Mouse (Mus musculus) CH12.LX (cell line): ENCODE data around the gene Comt. TPM values are rescaled to one million over a fixed set of nuclear protein-coding genes. Genes with fewer than 3 reads are reported as not detected.

Source experiments
- DNase-seq: peaks from one replicate; pipeline ENCODE4 v3.0.0-alpha.2; 2013; ENCODE audit errors: extremely low read depth
- H3K27ac ChIP-seq: 2 replicates; pipeline ENCODE4 v1.5.1; 2012; ENCODE audit warnings: low read depth, mild to moderate bottlenecking, control low read depth, moderate library complexity; ENCODE audit not compliant: insufficient read depth
- H3K27me3 ChIP-seq: replicated peaks from 2 replicates; pipeline ENCODE3; 2012; ENCODE audit warnings: inconsistent platforms
- H3K36me3 ChIP-seq, 2 experiments: replicated peaks in 1 of 2; 2 replicates each; pipeline versions ENCODE3 to v1.6.1; 2012; ENCODE audit warnings: inconsistent platforms in 1 of 2, low read length in 1 of 2, mild to moderate bottlenecking in 1 of 2, mixed read lengths in 1 of 2, moderate library complexity in 1 of 2; ENCODE audit not compliant: control insufficient read depth in 1 of 2, insufficient read depth in 1 of 2
- H3K4me1 ChIP-seq, 2 experiments: 2 replicates each; pipeline ENCODE4 v1.6.1; 2012; ENCODE audit warnings: inconsistent platforms in 1 of 2, moderate library complexity in 1 of 2; ENCODE audit not compliant: insufficient read depth in 2 of 2, control insufficient read depth in 1 of 2
- H3K4me2 ChIP-seq: 2 replicates; pipeline ENCODE4 v1.6.1; 2012; ENCODE audit warnings: low read depth, mild to moderate bottlenecking, control low read depth; ENCODE audit not compliant: poor library complexity, insufficient read depth, severe bottlenecking
- H3K4me3 ChIP-seq, 3 experiments: fragments of 150-350 bp in 1 of 3; sonication (generic) in 1 of 3; replicated peaks in 1 of 3; 2 replicates each; pipeline versions ENCODE3 to v1.5.1; 2011 to 2012; ENCODE audit warnings: low read depth in 2 of 3, low read length in 2 of 3, mild to moderate bottlenecking in 2 of 3, moderate library complexity in 2 of 3, control low read depth in 1 of 3, improper control_type of control experiment in 1 of 3, inconsistent platforms in 1 of 3, mixed read lengths in 1 of 3; ENCODE audit not compliant: poor library complexity in 1 of 3
- H3K79me2 ChIP-seq: replicated peaks from 2 replicates; pipeline ENCODE4 v1.6.1; 2012; ENCODE audit warnings: mild to moderate bottlenecking, moderate library complexity; ENCODE audit not compliant: control insufficient read depth, poor library complexity, insufficient read depth, severe bottlenecking; ENCODE audit errors: extremely low read depth
- H3K9ac ChIP-seq: 2 replicates; pipeline ENCODE4 v1.6.1; 2012; ENCODE audit warnings: low read depth, mild to moderate bottlenecking, control low read depth, moderate library complexity; ENCODE audit not compliant: insufficient read depth
- H3K9me3 ChIP-seq: replicated peaks from 2 replicates; pipeline ENCODE3; 2012; ENCODE audit warnings: low read length, inconsistent platforms, mixed read lengths
- JUN ChIP-seq: IDR thresholded peaks from 2 replicates; pipeline ENCODE4 v1.6.1; 2011; ENCODE audit warnings: low read depth, mild to moderate bottlenecking, low read length, improper control_type of control experiment, moderate library complexity; ENCODE audit not compliant: insufficient read depth
- JUND ChIP-seq: conservative IDR thresholded peaks from 2 replicates; pipeline ENCODE4 v1.6.1; 2011; ENCODE audit warnings: low read depth, low read length, improper control_type of control experiment
- KAT2A ChIP-seq: IDR thresholded peaks from 2 replicates; pipeline ENCODE4 v1.6.1; 2012; ENCODE audit warnings: low read length, improper control_type of control experiment, inconsistent platforms; ENCODE audit not compliant: insufficient replicate concordance
- MAX ChIP-seq: IDR thresholded peaks from 2 replicates; pipeline ENCODE4 v1.6.1; 2011; ENCODE audit warnings: low read length, improper control_type of control experiment
- POLR2AphosphoS2 ChIP-seq: IDR thresholded peaks from 2 replicates; pipeline ENCODE4 v1.6.1; 2011; ENCODE audit warnings: low read depth, low read length, improper control_type of control experiment
- SIN3A ChIP-seq: IDR thresholded peaks from 2 replicates; pipeline ENCODE4 v1.6.1; 2012; ENCODE audit warnings: low read length, improper control_type of control experiment, inconsistent platforms
- SMC3 ChIP-seq: IDR thresholded peaks from 2 replicates; pipeline ENCODE4 v1.6.1; 2011; ENCODE audit warnings: low read depth, low read length, improper control_type of control experiment
- TCF12 ChIP-seq: IDR thresholded peaks from 2 replicates; pipeline ENCODE4 v1.6.1; 2014; ENCODE audit warnings: low read depth, mild to moderate bottlenecking, inconsistent platforms, low read length, improper control_type of control experiment
- UBTF ChIP-seq: IDR thresholded peaks from 2 replicates; pipeline ENCODE4 v1.6.1; 2012; ENCODE audit warnings: low read depth, mild to moderate bottlenecking, inconsistent platforms, low read length, improper control_type of control experiment, moderate library complexity
- dilution Hi-C: fragments of 300-500 bp; cut with MboI; formaldehyde crosslinking; loops from 2 replicates; pipeline ENCODE4 v1.14.3; 2020; ENCODE audit warnings: low sequenced_read_pairs; ENCODE audit not compliant: extremely low pct_unique_long_range_greater_than_20kb, extremely low pct_ligation_motif_present
- in situ Hi-C: fragments of 300-500 bp; cut with MboI; formaldehyde crosslinking; loops from 3 replicates; pipeline ENCODE4 v1.14.3; 2019; ENCODE audit warnings: low sequenced_read_pairs, low pct_ligation_motif_present, low pct_unique_long_range_greater_than_20kb, mixed read lengths
- polyA plus RNA-seq: library from polyadenylated mRNA; unstranded; fragments of >175 nt; gene quantifications from 2 replicates; pipeline ENCODE4 v1.2.1, GENCODE M21; 2012; ENCODE audit warnings: low read depth; ENCODE audit not compliant: insufficient read length
- total RNA-seq, 2 experiments: library from RNA; depleted of rRNA; stranded (reverse); fragments of 300-350 nt in 1 of 2; fragments of >200 nt in 1 of 2; gene quantifications; 2 replicates each; pipeline ENCODE4 v1.2.3; 2012 to 2014

Comt gene
- total and polyA plus RNA-seq, 3 experiments: 74.0 to 91.6 (median 84.8) TPM

DNA sequence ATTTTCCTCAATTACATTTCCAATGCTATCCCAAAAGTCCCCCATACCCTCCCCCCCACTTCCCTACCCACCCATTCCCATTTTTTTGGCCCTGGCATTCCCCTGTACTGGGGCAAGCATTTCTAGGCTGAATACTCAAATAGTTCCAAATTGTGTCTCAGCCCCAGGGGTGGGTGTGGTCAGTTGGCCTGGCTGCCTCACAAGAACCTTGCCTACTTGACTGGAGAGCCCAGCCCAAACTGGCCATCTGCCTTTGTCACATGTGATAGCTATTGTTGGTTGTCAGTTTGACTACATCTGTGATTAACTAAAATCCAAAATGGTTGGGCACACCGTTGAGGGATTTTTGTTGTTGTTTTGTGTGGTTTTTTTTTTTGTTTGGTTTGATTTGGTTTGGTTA lies 69.7 kb downstream of the Comt start:
- DNase-seq: no peak
- Histone ChIP-seq H3K9me3 (no peaks in the 10 kb centered on the region), H3K4me2 (no peak overlapping the region), H3K9ac (no peak overlapping the region), H3K27me3 (peaks cover 7% of the 10 kb centered on the region), H3K4me1 (no peaks in the 10 kb centered on the region), H3K4me3 (no peak overlapping the region), H3K36me3 (no peaks in the 10 kb centered on the region), H3K79me2 (no peaks in the 10 kb centered on the region), H3K27ac (no peak overlapping the region)
- TF ChIP-seq KAT2A (no peak), SIN3A (no peak), JUN (no peak), TCF12 (no peak), SMC3 (no peak), JUND (no peak), UBTF (no peak), POLR2AphosphoS2 (no peak), MAX (no peak)
- in situ Hi-C loops: no loop called here
- dilution Hi-C loops: no loop called here

Other genes starting within 250 kb of the Comt start
- 0.30 and 0.50 TPM in 2 replicates for gene Ccdc188, start 209.0 kb downstream of the Comt start, total RNA-seq (2012; rRNA removed)
- not detected in 2 replicates for gene Ccdc188, start 209.0 kb downstream of the Comt start, total RNA-seq (2014; rRNA removed)
- 0.30 TPM in 1 of 2 replicates, not detected in the other for gene Ccdc188, start 209.0 kb downstream of the Comt start, polyA plus RNA-seq
- 10.3 and 12.1 TPM in 2 replicates for gene Zdhhc8, start 191.7 kb downstream of the Comt start, total RNA-seq (2012; rRNA removed)
- 3.2 and 3.6 TPM in 2 replicates for gene Zdhhc8, start 191.7 kb downstream of the Comt start, total RNA-seq (2014; rRNA removed)
- 9.5 and 15.2 TPM in 2 replicates for gene Zdhhc8, start 191.7 kb downstream of the Comt start, polyA plus RNA-seq
- 155 and 208 TPM in 2 replicates for gene Trmt2a, start 178.2 kb downstream of the Comt start, total RNA-seq (2012; rRNA removed)
- 196 and 199 TPM in 2 replicates for gene Trmt2a, start 178.2 kb downstream of the Comt start, total RNA-seq (2014; rRNA removed)
- gene Trmt2a, start 178.2 kb downstream of the Comt start, polyA plus RNA-seq: 216 and 252 TPM in 2 replicates
- gene Ranbp1, start 178.1 kb downstream of the Comt start, total RNA-seq (2012; rRNA removed): 605 and 763 TPM in 2 replicates
- 1,124 and 1,127 TPM in 2 replicates for gene Ranbp1, start 178.1 kb downstream of the Comt start, total RNA-seq (2014; rRNA removed)
- 1,263 and 1,327 TPM in 2 replicates for gene Ranbp1, start 178.1 kb downstream of the Comt start, polyA plus RNA-seq
- 0.25 TPM in 1 of 2 replicates, not detected in the other for gene Gm49776, start 168.5 kb downstream of the Comt start, total RNA-seq (2012; rRNA removed)
- not detected in 2 replicates for gene Gm49776, start 168.5 kb downstream of the Comt start, total RNA-seq (2014; rRNA removed)
- 25.0 TPM in 2 replicates for gene Gm49776, start 168.5 kb downstream of the Comt start, polyA plus RNA-seq
- gene Dgcr8, start 137.6 kb downstream of the Comt start, total RNA-seq (2012; rRNA removed): 31.8 and 44.1 TPM in 2 replicates
- 29.1 and 34.4 TPM in 2 replicates for gene Dgcr8, start 137.6 kb downstream of the Comt start, total RNA-seq (2014; rRNA removed)
- 39.9 and 42.9 TPM in 2 replicates for gene Dgcr8, start 137.6 kb downstream of the Comt start, polyA plus RNA-seq
- gene Tango2, start 78.7 kb downstream of the Comt start, total RNA-seq (2012; rRNA removed): 9.6 and 11.2 TPM in 2 replicates
- 3.1 and 3.8 TPM in 2 replicates for gene Tango2, start 78.7 kb downstream of the Comt start, total RNA-seq (2014; rRNA removed)
- 10.8 and 13.2 TPM in 2 replicates for gene Tango2, start 78.7 kb downstream of the Comt start, polyA plus RNA-seq
- gene Arvcf, start 78.7 kb downstream of the Comt start, total RNA-seq (2012; rRNA removed): 2.9 and 7.5 TPM in 2 replicates
- 1.1 and 3.3 TPM in 2 replicates for gene Arvcf, start 78.7 kb downstream of the Comt start, total RNA-seq (2014; rRNA removed)
- gene Arvcf, start 78.7 kb downstream of the Comt start, polyA plus RNA-seq: 3.5 and 3.9 TPM in 2 replicates
- 19.4 and 22.0 TPM in 2 replicates for gene Txnrd2, start 468 bp downstream of the Comt start, total RNA-seq (2012; rRNA removed)
- 14.6 and 15.1 TPM in 2 replicates for gene Txnrd2, start 468 bp downstream of the Comt start, total RNA-seq (2014; rRNA removed)
- gene Txnrd2, start 468 bp downstream of the Comt start, polyA plus RNA-seq: 24.1 and 32.2 TPM in 2 replicates
- gene Gnb1l, start 71.9 kb upstream of the Comt start, total RNA-seq (2012; rRNA removed): 21.5 and 22.3 TPM in 2 replicates
- gene Gnb1l, start 71.9 kb upstream of the Comt start, total RNA-seq (2014; rRNA removed): 15.9 and 16.8 TPM in 2 replicates
- gene Gnb1l, start 71.9 kb upstream of the Comt start, polyA plus RNA-seq: 25.5 and 26.9 TPM in 2 replicates
- gene Rtl10, start 72.0 kb upstream of the Comt start, total RNA-seq (2012; rRNA removed): 9.8 and 11.0 TPM in 2 replicates
- 2.1 and 4.8 TPM in 2 replicates for gene Rtl10, start 72.0 kb upstream of the Comt start, total RNA-seq (2014; rRNA removed)
- 12.3 and 21.1 TPM in 2 replicates for gene Rtl10, start 72.0 kb upstream of the Comt start, polyA plus RNA-seq
- 0.04 TPM in 1 of 2 replicates, not detected in the other for gene Tbx1, start 163.8 kb upstream of the Comt start, total RNA-seq (2012; rRNA removed)
- gene Tbx1, start 163.8 kb upstream of the Comt start, total RNA-seq (2014; rRNA removed): not detected in 2 replicates
- not detected in 2 replicates for gene Tbx1, start 163.8 kb upstream of the Comt start, polyA plus RNA-seq
- not detected in 2 replicates for gene Gp1bb, start 195.6 kb upstream of the Comt start, total RNA-seq (2012; rRNA removed)
- not detected in 2 replicates for gene Gp1bb, start 195.6 kb upstream of the Comt start, total RNA-seq (2014; rRNA removed)
- gene Gp1bb, start 195.6 kb upstream of the Comt start, polyA plus RNA-seq: not detected in 2 replicates
- 0.71 and 1.4 TPM in 2 replicates for gene Gm49601, start 199.6 kb upstream of the Comt start, total RNA-seq (2012; rRNA removed)
- not detected in 2 replicates for gene Gm49601, start 199.6 kb upstream of the Comt start, total RNA-seq (2014; rRNA removed)
- 0.46 TPM in 1 of 2 replicates, not detected in the other for gene Gm49601, start 199.6 kb upstream of the Comt start, polyA plus RNA-seq
- 1.8 and 3.9 TPM in 2 replicates for gene Sept5, start 203.1 kb upstream of the Comt start, total RNA-seq (2012; rRNA removed)
- 0.20 and 0.63 TPM in 2 replicates for gene Sept5, start 203.1 kb upstream of the Comt start, total RNA-seq (2014; rRNA removed)
- gene Sept5, start 203.1 kb upstream of the Comt start, polyA plus RNA-seq: 0.35 and 0.56 TPM in 2 replicates